Comparison of ENCODE assay signal across 8 mouse cellular contexts in genomic region chr6:145048131-145048997, GRCm38 (mm10). TPM values are rescaled to one million over a fixed set of nuclear protein-coding genes. Genes with fewer than 3 reads are reported as not detected.
DNase-seq lines count a peak whose midpoint lies in the region; ATAC-seq lines count a peak whose summit lies in the region.

No protein-coding gene starts in this region.

- H3K27me3 ChIP-seq in hindbrain, embryonic 10.5 days (ENCODE audit: insufficient read depth, poor library complexity, severe bottlenecking), result 0 out of 2 replicates have a peak, but pooled peaks cover 5% of the 10 kb centered on the region
- peaks cover 19% of the 10 kb centered on the region for H3K27me3 ChIP-seq in limb, embryonic 12.5 days

- peak overlapping the region; percentile 93 for H3K27ac ChIP-seq in hindbrain, embryonic 10.5 days
- no peak overlapping the region for H3K27ac ChIP-seq in limb, embryonic 12.5 days

- H3K9me3 ChIP-seq in hindbrain, embryonic 10.5 days, result no peaks in the 10 kb centered on the region
- no peaks in the 10 kb centered on the region for H3K9me3 ChIP-seq in limb, embryonic 12.5 days

- WGBS in hindbrain, embryonic 10.5 days, result under 1% methylated on average over 64 of the region's 64 CpGs
- 14% methylated on average over 64 of the region's 64 CpGs for WGBS in limb, embryonic 12.5 days

- peak overlapping the region; percentile 79 for H3K4me3 ChIP-seq in hindbrain, embryonic 10.5 days
- H3K4me3 ChIP-seq in limb, embryonic 12.5 days (replicated peaks), result peak overlapping the region; percentile 48

- peaks cover 2% of the 10 kb centered on the region for H3K36me3 ChIP-seq in hindbrain, embryonic 10.5 days
- H3K36me3 ChIP-seq in limb, embryonic 12.5 days, result no peaks in the 10 kb centered on the region

- ATAC-seq in common myeloid progenitor, adult 5-6 weeks (replicated peaks; ENCODE audit: low read depth, poor library complexity, severe bottlenecking), result peak; percentile 24; the same call in 1 of the 2 replicates
- ATAC-seq in limb, embryonic 12.5 days (ENCODE audit: insufficient number of reproducible peaks, insufficient read depth, low FRiP score, low TSS enrichment, low read depth), result peak; percentile 50

- peak; percentile 15 to 51 for DNase-seq in cerebellum, adult 18-20 months
- no peak for DNase-seq in cerebellum, adult 11 months
- peak; percentile 30 for DNase-seq in 3134 (ENCODE audit: extremely low read depth, insufficient read length, low spot score)
- DNase-seq in hindbrain, embryonic 10.5 days (ENCODE audit: low spot score), result peak; percentile 67
- peak; percentile 36 for DNase-seq in retina, postnatal 7 days (ENCODE audit: low read depth, low spot score)
- no peak for DNase-seq in gastrocnemius, adult 8-10 months (ENCODE audit: low spot score in 2 of 2)

- H3K9ac ChIP-seq in limb, embryonic 12.5 days (replicated peaks), result peak overlapping the region; percentile 58

- peaks cover 78% of the 10 kb centered on the region for H3K4me1 ChIP-seq in hindbrain, embryonic 10.5 days (replicated peaks)
- peaks cover 17% of the 10 kb centered on the region for H3K4me1 ChIP-seq in limb, embryonic 12.5 days (replicated peaks)

- H3K4me2 ChIP-seq in limb, embryonic 12.5 days, result peak overlapping the region; percentile 98

RNA-seq across cellular contexts. Expression of gene Bcat1, which starts 27.6 kb away (rescaled TPM):
- 0.78 and 2.7 TPM in 2 replicates for total RNA-seq in common myeloid progenitor, adult 5-6 weeks (2017)
- polyA plus RNA-seq in hindbrain, embryonic 10.5 days (2016; fragmentation: Nextera tagmentation; extraction: Ambion mirVana), result 123 and 134 TPM in 2 replicates
- 36.9 and 41.7 TPM in 2 replicates for polyA plus RNA-seq in limb, embryonic 12.5 days (2016; fragmentation: Nextera tagmentation; extraction: Ambion mirVana)
- total RNA-seq in gastrocnemius, adult 8-10 months (2022), result 1 to 10 TPM in 2 of 4 experiments, under 1 TPM in 2; 0.02 to 1.2 (median 0.80) TPM

Comparison
In these comparisons a context has a peak if more than half of its experiments do, and no peak if none do; other contexts are left out.
1. DNase-seq: peak in cerebellum, adult 18-20 months (2 of 2), 3134 (single experiment), hindbrain, embryonic 10.5 days (single experiment) and retina, postnatal 7 days (single experiment); none in cerebellum, adult 11 months (single experiment) and gastrocnemius, adult 8-10 months (0 of 2).